Mouse (Mus musculus) C2C12 (cell line): ENCODE data around the gene Bmpr1a. TPM values are rescaled to one million over a fixed set of nuclear protein-coding genes. Genes with fewer than 3 reads are reported as not detected.
"Not testable (repeated sequence)": the region's sequence is repeated elsewhere in the genome, so short reads cannot be mapped to it uniquely, and the experiment has no call there.

ENCODE experiments used
- H3K27me3 ChIP-seq: one replicate; pipeline ENCODE4 v1.6.1; 2011; ENCODE audit not compliant: control insufficient read depth, insufficient read depth, insufficient read length
- H3K36me3 ChIP-seq: one replicate; pipeline ENCODE4 v1.6.1; 2011; ENCODE audit not compliant: control insufficient read depth, insufficient read depth
- H3K4me3 ChIP-seq: one replicate; pipeline ENCODE4 v1.5.1; 2011; ENCODE audit warnings: mild to moderate bottlenecking, control low read depth; ENCODE audit not compliant: poor library complexity, insufficient read depth, severe bottlenecking
- H3K79me2 ChIP-seq: one replicate; pipeline ENCODE4 v1.6.1; 2011; ENCODE audit not compliant: control insufficient read depth, insufficient read depth
- H3K79me3 ChIP-seq: one replicate; pipeline ENCODE4 v1.6.1; 2011; ENCODE audit warnings: low read depth, control low read depth
- H3ac ChIP-seq: one replicate; pipeline ENCODE3; 2011; ENCODE audit warnings: low read depth; ENCODE audit not compliant: control insufficient read depth, insufficient read length
- CEBPB ChIP-seq: IDR thresholded peaks from one replicate; pipeline ENCODE4 v1.6.1; 2011; ENCODE audit warnings: low read depth, mild to moderate bottlenecking, control low read depth, moderate library complexity
- CTCF ChIP-seq: IDR thresholded peaks from one replicate; pipeline ENCODE4 v1.5.1; 2011; ENCODE audit not compliant: control insufficient read depth, insufficient read depth, insufficient read length
- FOSL1 ChIP-seq: IDR thresholded peaks from one replicate; pipeline ENCODE4 v1.8.0; 2011; ENCODE audit warnings: mild to moderate bottlenecking, low read length; ENCODE audit not compliant: poor library complexity, insufficient read depth, severe bottlenecking
- MAX ChIP-seq: IDR thresholded peaks from one replicate; pipeline ENCODE4 v1.6.1; 2011; ENCODE audit warnings: mild to moderate bottlenecking, control low read depth
- MYOD1 ChIP-seq: IDR thresholded peaks from one replicate; pipeline ENCODE4 v1.6.1; 2011; ENCODE audit warnings: low read depth; ENCODE audit not compliant: control insufficient read depth, insufficient read length
- MYOG ChIP-seq: IDR thresholded peaks from one replicate; pipeline ENCODE4 v1.6.1; 2011; ENCODE audit not compliant: control insufficient read depth, insufficient read length; ENCODE audit errors: extremely low read depth
- USF1 ChIP-seq: IDR thresholded peaks from one replicate; pipeline ENCODE4 v1.6.1; 2011; ENCODE audit warnings: low read depth, mild to moderate bottlenecking, control low read depth, moderate library complexity
- polyA plus RNA-seq: library from polyadenylated mRNA; unstranded; fragments of >200 nt; fragmentation: generic; extraction: Trizol; gene quantifications from one replicate; pipeline ENCODE4 v1.2.1, GENCODE M21; 2012; ENCODE audit warnings: missing spikeins

Gene Bmpr1a
- polyA plus RNA-seq, 1 experiment, result 8.9 TPM

GRCm38 (mm10) chr14:34370203-34370602, 132.9 kb downstream of the Bmpr1a start:
- H3K36me3 ChIP-seq, result no peaks in the 10 kb centered on the region
- TF ChIP-seq CEBPB, result no peak
- no peak for TF ChIP-seq MYOD1
- no peak for TF ChIP-seq MAX
- no peak for TF ChIP-seq MYOG
- no peak for TF ChIP-seq CTCF
- TF ChIP-seq FOSL1, result no peak
- TF ChIP-seq USF1, result no peak
- no peak overlapping the region for H3K4me3 ChIP-seq
- no peak overlapping the region for H3ac ChIP-seq
- no peaks in the 10 kb centered on the region for H3K27me3 ChIP-seq
- H3K79me2 ChIP-seq, result no peaks in the 10 kb centered on the region
- H3K79me3 ChIP-seq, result no peaks in the 10 kb centered on the region

GRCm38 (mm10) chr14:34365147-34365507, 138.0 kb downstream of the Bmpr1a start:
- no peak overlapping the region for H3K4me3 ChIP-seq
- TF ChIP-seq FOSL1 (no peak), MYOG (no peak), MAX (no peak), USF1 (no peak), CTCF (no peak), CEBPB (no peak), MYOD1 (no peak)
- H3K27me3 ChIP-seq, result no peaks in the 10 kb centered on the region
- no peak overlapping the region for H3ac ChIP-seq
- H3K36me3 ChIP-seq, result no peaks in the 10 kb centered on the region
- H3K79me3 ChIP-seq, result no peaks in the 10 kb centered on the region
- no peaks in the 10 kb centered on the region for H3K79me2 ChIP-seq

- not testable (repeated sequence) for H3K27me3 ChIP-seq, H3K4me3 ChIP-seq, H3K36me3 ChIP-seq, H3K79me3 ChIP-seq, H3K79me2 ChIP-seq
- H3ac ChIP-seq, result peak overlapping the region; percentile 3
These were observed 138.6 kb downstream of the Bmpr1a start for GRCm38 (mm10) chr14:34364254-34365146.

- Histone ChIP-seq H3K36me3 (no peaks in the 10 kb centered on the region), H3K79me3 (no peaks in the 10 kb centered on the region), H3K27me3 (no peaks in the 10 kb centered on the region), H3ac (peak overlapping the region; percentile 43), H3K4me3 (peak overlapping the region; percentile 14), H3K79me2 (no peaks in the 10 kb centered on the region)
- no peak for TF ChIP-seq MYOD1
- peak; percentile 26 for TF ChIP-seq CEBPB
- TF ChIP-seq FOSL1, result peak; percentile 22
- peak; percentile 83 for TF ChIP-seq MAX
- TF ChIP-seq CTCF, result peak; percentile 75
- TF ChIP-seq MYOG, result no peak
- TF ChIP-seq USF1, result peak; percentile 72
These were observed 139.5 kb downstream of the Bmpr1a start for GRCm38 (mm10) chr14:34363490-34364253.

- H3K79me2 ChIP-seq, result no peaks in the 10 kb centered on the region
- no peaks in the 10 kb centered on the region for H3K36me3 ChIP-seq
- no peaks in the 10 kb centered on the region for H3K79me3 ChIP-seq
- H3K4me3 ChIP-seq, result no peak overlapping the region
- peak overlapping the region; percentile 4 for H3ac ChIP-seq
- peak; percentile 53 for TF ChIP-seq CTCF
- TF ChIP-seq FOSL1, result no peak
- no peaks in the 10 kb centered on the region for H3K27me3 ChIP-seq
These were observed 140.3 kb downstream of the Bmpr1a start for GRCm38 (mm10) chr14:34362726-34363445.
